Mouse (Mus musculus) gastrocnemius, postnatal 25 days (tissue): Measurements from ENCODE around the gene Zfp961. TPM values are rescaled to one million over a fixed set of nuclear protein-coding genes. Genes with fewer than 3 reads are reported as not detected.
A peak's percentile ranks its signal among the peaks of the same experiment; 100 is the strongest.
"Not testable (repeated sequence)": the region's sequence is repeated elsewhere in the genome, so short reads cannot be mapped to it uniquely, and the experiment has no call there.

Experiments used
- DNase-seq: peaks from one replicate; pipeline ENCODE4 v3.0.0; 2022
- total RNA-seq, 2 experiments: library from RNA; stranded (reverse); gene quantifications; 1 replicate in 1 of 2; 2 replicates in 1 of 2; pipeline ENCODE4 v1.2.3; 2021

The Zfp961 gene
- total RNA-seq, 2 experiments from 2014 or later: 2.4 to 3.0 TPM

GRCm38 (mm10) chr8:72018141-72018540 lies 67.3 kb downstream of the Zfp961 start:
- peak; percentile 35 for DNase-seq

DNA sequence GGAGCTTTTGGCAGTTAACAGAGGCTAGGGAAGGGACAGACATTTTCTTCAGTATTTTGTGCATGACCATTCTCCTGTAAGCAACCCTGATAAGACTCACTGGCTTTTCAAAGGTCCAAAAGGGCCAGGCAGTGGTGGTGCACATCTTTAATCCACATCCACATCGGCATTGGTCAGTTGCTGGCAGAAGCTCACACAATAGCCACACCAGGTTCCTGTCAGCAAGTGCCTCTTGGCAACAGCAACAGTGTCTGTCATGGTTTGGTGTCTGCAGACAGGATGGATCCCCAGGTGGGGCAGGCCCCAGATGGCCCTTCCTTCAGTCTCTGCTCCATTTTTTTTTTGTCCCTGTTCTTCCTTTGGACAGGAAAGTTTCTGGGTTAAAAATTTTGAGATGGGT lies 68.2 kb downstream of the Zfp961 start:
- DNase-seq: not testable (repeated sequence)

GRCm38 (mm10) chr8:72019816-72020215 lies 69.0 kb downstream of the Zfp961 start:
- no peak for DNase-seq

DNA sequence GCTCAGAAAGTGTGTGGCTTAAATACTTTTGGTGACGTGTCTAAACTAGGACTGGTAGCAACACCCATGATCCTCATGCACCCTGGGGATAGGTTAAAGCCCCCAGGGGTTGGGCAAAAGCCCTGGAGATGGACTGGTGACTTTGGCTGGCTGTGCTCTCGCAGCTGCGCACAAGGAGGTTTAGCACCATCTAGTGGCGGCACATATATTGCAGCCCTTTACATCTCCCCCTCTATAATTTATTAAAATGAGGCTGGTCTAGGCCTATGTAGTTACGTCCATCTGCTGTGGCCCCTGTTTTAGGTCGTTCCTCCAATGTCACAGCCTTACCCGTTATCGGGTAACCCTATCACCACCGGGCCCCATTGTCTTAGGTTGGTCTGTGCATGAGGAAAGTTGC lies 74.0 kb downstream of the Zfp961 start:
- not testable (repeated sequence) for DNase-seq

DNA sequence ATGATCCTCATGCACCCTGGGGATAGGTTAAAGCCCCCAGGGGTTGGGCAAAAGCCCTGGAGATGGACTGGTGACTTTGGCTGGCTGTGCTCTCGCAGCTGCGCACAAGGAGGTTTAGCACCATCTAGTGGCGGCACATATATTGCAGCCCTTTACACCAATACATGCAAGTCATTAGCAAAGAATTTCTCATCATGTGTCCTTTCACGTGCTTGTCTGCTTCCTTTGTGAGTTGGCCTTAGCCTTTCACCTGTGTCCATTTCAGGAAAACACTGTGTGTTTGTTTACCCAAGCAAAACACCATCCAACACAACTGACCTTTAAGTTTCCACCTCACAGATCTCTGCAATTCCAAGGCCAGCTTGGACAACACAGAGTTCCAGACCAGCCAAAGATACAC lies 82.1 kb downstream of the Zfp961 start:
- not testable (repeated sequence) for DNase-seq

DNA sequence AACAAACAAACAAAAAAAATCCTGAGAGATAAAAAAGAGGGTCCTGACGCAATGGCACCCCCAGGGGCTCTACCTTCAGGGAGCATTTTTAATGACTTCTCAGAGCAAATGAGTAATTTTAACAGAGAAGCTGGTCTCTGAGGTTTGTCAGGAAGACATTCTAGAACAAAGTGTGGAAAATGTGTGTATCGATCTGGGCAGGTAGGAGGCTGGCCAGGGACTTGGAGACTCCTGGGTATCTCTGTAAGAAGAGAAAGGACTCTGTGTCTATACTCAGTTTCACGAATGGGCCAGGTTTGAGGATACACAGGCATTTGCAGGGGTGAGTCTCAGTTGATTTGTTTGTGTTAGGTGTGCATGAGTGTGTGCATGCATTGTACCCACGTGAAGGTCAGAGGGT lies 90.1 kb downstream of the Zfp961 start, which contains the start of gene Olfr372:
TSS of gene Olfr372 (plus strand) at position 301 of the 400 bp plus-strand sequence.
- not testable (repeated sequence) for DNase-seq

DNA sequence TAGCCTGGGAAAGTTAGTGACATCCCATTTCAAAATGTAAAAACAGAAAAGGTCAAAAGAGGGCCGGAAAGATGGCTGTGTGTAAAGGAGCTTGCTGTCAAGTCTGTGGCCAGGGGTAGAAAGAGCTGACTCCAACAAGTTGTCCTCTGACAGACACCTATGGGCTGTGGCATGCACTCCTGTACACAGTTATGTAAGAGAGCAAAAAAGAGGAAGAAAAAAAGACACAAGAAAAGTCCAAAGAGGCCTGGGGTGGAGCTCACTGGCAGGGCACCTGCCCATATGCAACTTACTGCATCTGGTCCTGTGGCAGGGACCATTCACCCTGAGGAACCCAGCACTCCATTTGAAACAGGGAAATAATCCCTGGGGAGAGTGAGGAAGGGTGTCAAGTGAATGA lies 91.7 kb downstream of the Zfp961 start:
- no peak for DNase-seq

Other genes starting within 250 kb of the Zfp961 start
- gene B3gnt3, start 249.2 kb upstream of the Zfp961 start, total RNA-seq: 1 to 10 TPM; 1.5 to 3.8 TPM
- not detected for gene Fcho1, start 225.3 kb upstream of the Zfp961 start, total RNA-seq
- gene Zfp709, start 69.0 kb upstream of the Zfp961 start, total RNA-seq: 1 to 10 TPM; 2.3 to 2.6 TPM
- 1 to 10 TPM; 2.5 to 2.6 TPM for gene Zfp882, start 42.4 kb upstream of the Zfp961 start, total RNA-seq
- gene Zfp617, start 42.4 kb upstream of the Zfp961 start, total RNA-seq: 10 to 100 TPM; 14.5 to 18.5 TPM
- gene Cyp4f18, start 58.6 kb downstream of the Zfp961 start, total RNA-seq: under 1 TPM; 0.36 to 0.40 TPM
- not detected for gene Olfr372, start 90.2 kb downstream of the Zfp961 start, total RNA-seq
- not detected for gene Olfr373, start 132.1 kb downstream of the Zfp961 start, total RNA-seq
- not detected for gene Olfr374, start 156.0 kb downstream of the Zfp961 start, total RNA-seq
- gene Tpm4, start 183.9 kb downstream of the Zfp961 start, total RNA-seq: 10 to 100 TPM; 41.3 to 53.8 TPM
- 10 to 100 TPM in 1 of 2 experiments, 1 to 10 TPM in 1; 9.7 to 11.4 TPM for gene Rab8a, start 210.2 kb downstream of the Zfp961 start, total RNA-seq
- not detected for gene Hsh2d, start 238.6 kb downstream of the Zfp961 start, total RNA-seq